Mouse (Mus musculus): Measurements from ENCODE around the gene Itfg2.

Itfg2 gene

DNA sequence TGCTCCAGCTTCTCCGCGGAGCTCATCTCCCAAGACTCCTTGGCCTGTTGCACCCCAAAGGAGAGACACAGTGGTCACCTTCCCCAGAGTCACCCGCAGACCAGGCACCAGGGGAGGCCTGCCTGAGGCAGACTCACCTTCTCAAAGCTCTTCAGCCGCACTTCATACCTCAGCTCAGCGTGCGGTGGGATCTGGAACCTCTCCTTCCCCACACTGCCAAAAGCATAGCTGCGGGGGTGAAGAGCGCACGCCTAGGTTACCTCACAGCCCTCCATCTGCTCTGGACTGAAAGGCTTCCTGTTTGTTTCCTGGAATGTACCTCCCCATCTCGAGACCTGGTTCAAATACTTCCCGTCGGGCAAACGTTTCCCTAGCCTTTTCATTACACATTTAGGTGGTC lies 8.8 kb upstream of the Itfg2 start:
- no peak for DNase-seq

DNA sequence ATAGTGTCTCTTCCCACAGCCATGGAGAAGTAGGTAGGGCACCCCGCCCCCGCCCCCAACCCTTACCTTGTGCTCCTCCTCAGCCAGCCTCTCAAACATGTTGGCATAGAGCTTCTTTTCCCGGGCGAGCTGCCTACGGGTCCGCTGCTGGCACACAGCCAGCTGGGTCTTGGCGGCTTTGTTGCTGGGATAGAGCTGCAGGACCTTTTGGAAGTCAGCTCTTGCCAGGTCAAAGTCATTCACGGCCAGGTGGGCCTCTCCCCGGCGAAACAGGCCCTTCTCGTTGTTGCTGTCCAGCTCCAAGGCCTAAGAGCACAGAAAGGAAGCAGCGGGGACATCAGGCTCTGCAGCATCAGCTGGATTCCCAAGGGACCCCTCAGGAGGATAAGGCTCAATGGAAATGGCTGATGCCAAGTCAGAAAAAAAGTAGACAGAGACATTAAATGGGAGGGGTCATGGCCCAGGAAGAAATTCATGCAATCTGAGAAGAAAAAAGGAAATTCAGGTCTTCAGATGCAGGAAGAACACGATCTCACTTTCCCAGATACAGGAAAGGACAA lies 7.7 kb upstream of the Itfg2 start:
- DNase-seq = no peak

DNA sequence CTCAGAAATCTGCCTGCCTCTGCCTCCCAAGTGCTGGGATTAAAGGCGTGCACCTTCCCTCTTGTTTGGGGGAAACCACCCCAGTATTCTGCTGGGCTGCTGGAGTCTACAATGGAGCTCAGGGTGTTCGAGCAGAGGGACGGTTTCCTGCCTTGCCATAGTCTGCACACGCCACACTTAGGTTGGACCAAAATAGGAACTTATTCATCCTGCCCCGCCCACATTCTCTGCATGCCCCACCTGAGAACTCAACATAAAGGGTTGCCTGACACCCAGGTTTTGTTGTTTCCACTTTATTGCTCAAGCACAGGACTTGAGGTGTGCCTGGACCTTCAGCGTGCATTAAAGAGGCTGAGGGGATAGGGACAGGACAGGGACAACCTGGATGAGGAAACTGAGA lies 5.1 kb upstream of the Itfg2 start:
- no peak for DNase-seq

- no peak for DNase-seq
Observed at GRCm38 (mm10) chr6:128429300-128429699, 4.6 kb upstream of the Itfg2 start.

- no peak for DNase-seq
Observed at GRCm38 (mm10) chr6:128427571-128427970, 2.8 kb upstream of the Itfg2 start.

DNA sequence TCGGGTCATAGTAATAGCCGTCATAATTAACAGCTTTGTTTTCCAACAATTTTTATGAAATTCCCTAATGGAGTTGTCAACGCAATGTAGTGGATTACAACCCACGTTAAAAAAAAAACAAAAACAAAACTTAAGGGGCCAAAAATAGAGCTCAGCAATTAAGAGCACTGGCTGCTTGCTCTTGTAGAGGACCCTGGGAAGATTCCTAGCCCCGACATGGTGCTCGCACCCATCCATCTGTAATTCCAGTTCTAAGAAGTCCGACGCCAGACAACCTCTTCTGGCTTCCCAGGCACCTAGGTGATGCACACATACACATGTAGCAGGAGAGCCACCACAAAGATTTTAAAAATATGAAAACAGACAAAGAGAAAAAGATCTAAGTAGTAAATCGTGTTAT lies 315 bp upstream of the Itfg2 start:
- DNase-seq = no peak

DNA sequence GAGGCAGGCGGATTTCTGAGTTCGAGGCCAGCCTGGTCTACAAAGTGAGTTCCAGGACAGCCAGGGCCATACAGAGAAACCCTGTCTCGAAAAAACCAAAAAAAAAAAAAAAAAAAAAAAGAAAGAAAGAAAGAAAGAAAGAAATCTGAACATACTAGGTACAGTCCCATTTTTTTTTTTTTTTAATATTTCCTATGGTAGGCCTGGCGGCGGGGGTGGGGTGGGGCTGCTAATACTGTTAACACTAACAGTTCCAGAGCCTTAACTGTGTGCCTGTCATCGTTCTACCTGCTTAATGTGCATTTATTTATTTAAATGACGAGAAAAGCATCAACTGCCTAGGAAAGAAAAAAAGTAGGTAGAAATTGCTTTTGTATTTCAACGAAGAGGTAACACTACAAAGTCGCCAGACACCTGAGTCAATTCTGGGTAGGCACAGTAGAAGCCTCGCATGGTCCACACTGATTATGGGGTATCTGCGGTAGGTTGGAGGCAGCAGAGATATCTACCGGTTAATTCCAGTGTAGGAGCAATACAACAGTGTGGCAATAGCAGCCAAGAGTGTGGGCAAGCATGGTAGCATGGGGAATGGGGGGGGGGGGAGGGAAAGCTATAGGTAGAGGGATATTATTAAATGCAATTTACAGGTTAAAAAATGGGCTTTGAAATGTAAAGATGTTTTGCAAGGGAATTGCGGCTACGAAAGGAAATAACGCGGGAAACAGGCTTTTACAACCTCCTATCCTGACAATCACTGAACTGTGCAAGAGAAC lies 1.0 kb downstream of the Itfg2 start:
- no peak for DNase-seq

DNA sequence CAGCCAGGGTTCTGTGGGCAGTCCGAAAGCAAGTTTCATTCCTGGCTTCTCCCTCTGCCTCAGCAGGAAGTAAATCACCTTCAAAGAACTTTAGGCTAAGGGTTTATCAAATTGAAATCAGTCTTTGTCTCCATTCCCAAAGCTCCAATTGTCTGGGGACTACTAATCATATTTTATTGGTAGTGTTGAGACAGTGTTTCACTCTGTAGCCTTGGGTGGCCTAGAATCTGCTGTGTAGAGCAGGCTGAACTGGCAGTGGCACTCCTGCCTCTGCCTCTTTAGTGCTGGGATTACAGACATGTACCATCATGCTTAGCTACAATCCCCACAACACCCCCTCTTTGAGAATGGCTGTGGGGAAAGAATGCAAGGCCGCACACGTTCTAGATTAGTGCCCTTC lies 3.3 kb downstream of the Itfg2 start:
- no peak for DNase-seq

- DNase-seq = no peak
Observed at GRCm38 (mm10) chr6:128421036-128421435, 3.7 kb downstream of the Itfg2 start.

DNA sequence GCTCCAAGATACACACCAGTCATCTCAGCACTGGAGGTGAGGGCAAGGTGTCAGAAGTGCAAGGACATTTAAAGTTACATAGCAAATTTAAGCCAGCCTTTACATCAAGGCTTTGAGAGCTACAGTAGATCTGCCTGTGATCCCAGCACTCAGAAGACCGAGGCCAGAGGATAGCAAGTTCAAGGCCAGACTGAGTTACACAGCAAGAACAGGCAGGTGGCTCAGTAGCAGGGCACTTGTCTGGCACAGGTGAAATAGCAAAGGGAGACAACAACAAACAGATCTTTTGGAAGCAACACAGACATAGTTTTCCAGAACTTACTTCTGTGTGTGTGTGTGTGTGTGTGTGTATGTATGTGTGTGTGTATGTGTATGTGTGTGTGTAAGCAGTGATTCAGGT lies 6.7 kb downstream of the Itfg2 start:
- DNase-seq = no peak

DNA sequence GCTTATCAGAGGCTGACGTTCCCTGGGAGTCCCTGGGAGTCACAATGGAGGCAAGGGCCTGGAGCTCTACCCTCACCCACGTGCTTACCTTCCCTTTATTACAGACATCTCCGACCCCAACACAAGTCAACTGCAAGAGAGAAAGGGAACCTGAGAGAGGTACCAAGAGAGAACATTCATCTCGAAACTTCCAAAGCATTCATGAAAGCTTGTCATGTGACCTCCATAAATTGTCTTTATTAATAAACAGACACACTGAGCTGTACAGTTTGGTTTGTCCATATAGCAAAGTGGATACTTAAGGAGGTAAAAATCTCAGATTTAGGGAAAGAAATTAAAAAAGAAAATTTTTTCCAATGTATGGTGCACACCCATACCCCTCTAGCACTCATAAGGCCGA lies 8.6 kb downstream of the Itfg2 start:
- DNase-seq = no peak

DNA sequence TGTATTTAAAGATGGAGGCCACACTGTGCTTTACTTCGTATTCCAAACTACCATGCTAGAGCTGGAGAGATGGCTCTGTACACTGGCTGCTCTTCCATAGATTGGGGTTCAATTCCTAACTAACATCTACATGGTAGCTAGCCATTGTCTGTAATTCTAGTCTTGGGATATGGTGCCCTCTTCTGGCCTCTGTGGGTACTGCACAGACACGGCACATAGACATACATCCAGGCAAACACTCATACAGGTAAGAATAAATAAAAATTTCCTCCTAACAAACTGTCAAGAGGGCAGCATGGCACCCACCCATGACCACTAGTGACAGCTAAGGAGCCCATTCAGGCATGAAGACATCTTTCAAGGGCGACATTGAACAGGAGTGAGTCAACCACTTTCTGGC lies 13.6 kb downstream of the Itfg2 start:
- peak; percentile 86 for DNase-seq

DNA sequence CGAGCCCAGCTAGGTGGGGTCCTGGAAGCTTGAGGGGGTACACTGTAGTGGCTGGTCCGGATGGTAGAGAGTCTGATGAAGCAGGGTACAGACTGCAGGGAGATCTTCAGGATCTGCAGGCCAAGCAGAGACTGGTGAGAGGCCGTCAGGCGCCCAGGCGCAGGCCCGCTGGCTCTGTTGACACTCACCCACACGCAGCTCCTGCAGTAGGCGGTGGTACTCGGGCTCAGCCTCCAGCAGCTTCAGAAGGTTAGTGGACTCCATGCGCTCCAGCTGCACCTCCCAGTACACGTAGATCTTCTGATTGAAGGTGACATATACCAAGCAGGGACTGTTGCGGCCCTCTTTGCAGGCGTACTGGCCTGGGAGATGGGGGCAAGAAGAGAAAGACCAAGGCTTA lies 14.4 kb downstream of the Itfg2 start:
- DNase-seq = no peak

DNA sequence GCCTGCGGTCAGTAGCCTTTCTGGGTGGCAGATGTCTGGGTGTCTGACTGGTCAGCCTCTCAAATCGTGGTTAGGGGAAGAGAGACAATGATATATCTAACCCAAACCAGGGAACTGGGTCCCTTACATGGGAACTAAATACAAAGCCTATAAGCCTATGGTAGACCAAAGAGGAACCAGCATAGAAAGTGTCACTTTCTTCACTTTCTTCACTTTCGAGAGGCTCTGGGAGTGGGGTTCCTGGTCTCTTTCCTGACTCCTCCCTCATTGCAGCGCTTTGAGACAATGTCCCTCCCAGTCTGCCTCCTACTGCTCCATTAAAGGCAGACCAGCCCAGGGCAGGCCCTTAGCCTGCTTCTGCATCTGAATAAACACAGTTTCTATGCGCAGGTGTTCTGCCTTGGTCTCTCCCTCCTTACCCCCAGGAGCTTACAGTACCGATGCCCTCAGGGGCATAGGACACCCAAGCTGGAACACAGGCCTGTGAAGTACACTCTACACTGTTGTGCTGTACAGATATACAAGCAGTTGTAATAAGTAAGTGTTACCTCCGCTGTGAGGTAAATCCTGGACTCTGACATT lies 16.1 kb downstream of the Itfg2 start:
- peak; percentile 59 for DNase-seq

DNA sequence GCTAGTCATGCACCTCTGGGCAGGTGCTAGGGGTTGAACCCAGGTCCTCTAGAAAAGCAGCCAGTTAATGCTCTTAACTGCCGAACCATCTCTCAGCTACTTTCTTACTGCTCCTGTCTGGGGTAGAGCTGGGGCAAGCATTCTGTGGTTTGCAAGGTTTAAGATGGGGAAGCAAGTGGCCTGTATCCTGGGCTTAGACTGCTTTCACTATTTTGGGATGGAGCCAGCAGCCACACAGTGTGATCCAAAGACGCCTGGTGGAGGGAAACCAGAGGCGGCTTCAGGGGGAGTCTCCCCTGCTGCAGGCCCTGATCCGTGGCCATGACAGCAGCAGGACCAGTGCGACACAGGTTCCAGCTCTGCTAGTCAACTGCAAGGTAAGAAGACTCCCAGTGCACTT lies 20.0 kb downstream of the Itfg2 start:
- DNase-seq = no peak

- DNase-seq = peak; percentile 21
Observed at GRCm38 (mm10) chr6:128399421-128400185, 25.1 kb downstream of the Itfg2 start.

DNA sequence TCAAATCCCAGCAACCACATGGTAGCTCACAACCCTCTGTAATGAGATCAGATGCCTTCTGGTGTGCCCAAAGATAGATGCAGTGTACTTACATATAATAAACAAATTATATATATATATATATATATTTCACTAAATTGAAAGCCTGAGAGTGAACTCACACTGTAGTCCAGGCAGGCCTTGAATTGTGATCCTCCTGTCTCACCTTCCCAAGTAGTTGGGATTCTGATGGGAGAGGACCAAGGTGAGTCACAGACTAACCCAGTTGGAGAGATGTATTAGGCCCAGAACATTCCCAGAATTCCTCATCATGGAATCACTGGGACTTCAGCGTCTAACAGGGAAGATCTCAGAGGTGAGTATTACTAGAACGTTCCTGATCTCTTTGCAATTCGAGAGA lies 25.7 kb downstream of the Itfg2 start, which contains the start of gene Nrip2:
TSS of gene Nrip2 (plus strand) at position 301 of the 400 bp plus-strand sequence.
- DNase-seq = no peak

- peak; percentile 87 for DNase-seq
Observed at GRCm38 (mm10) chr6:128397574-128398261, 27.0 kb downstream of the Itfg2 start.

GRCm38 (mm10) chr6:128390683-128391082 lies 34.0 kb downstream of the Itfg2 start:
- DNase-seq = no peak

GRCm38 (mm10) chr6:128389185-128389584 lies 35.5 kb downstream of the Itfg2 start:
- no peak for DNase-seq

DNA sequence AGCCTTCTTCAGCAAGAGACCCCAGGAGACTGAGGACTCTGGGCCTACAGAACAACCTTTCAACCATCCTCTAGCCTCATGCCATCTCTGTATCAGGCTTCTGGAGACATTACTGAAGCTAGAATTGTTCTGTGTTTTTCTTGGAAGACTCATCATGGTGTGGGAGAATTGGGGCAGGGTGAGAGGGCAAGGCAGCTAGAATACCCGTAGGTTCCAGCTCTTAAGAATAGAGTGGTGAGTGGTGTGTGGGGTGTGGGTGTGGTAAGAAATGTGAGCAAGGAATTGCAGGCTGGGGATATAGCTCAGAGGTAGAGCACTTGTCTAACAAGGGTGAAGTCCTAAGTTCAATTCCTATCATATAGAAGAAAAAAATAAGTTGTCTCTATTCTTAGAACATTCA lies 39.7 kb downstream of the Itfg2 start:
- DNase-seq = no peak

GRCm38 (mm10) chr6:128383752-128384151 lies 41.0 kb downstream of the Itfg2 start:
- no peak for DNase-seq

DNA sequence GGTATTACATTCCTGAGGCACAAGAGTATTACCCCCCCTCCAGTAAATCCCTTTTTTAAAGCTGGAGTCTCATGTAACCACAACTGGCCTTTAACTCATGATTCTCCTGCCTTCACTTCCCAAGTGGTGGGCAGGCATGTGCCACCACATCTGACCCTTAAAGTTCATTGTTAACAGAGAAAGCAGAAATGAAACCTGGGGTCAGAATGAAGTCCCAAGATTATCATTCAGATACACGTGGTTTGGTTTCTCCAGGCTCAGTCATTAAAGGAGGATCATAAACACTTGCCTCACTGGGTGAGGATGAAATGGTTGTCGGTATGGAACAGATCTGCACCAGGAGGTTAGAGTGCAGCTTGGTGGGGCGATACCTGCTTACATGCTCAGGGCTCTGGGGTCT lies 43.5 kb downstream of the Itfg2 start:
- no peak for DNase-seq

Measured in kidney, adult 9 months (tissue).